Mouse (Mus musculus) forelimb bud, embryonic 11.5 days (tissue): ENCODE measurements around the gene Slc16a13.
A peak's percentile ranks its signal among the peaks of the same experiment; 100 is the strongest.

Source experiments
- DNase-seq: peaks from one replicate; pipeline ENCODE4 v3.0.0-alpha.2; 2012; ENCODE audit warnings: low read depth, low spot score

The Slc16a13 gene

GRCm38 (mm10) chr11:70232546-70232945 is 11.7 kb upstream of the Slc16a13 start:
- DNase-seq: peak; percentile 82

GRCm38 (mm10) chr11:70230239-70230727 is 9.4 kb upstream of the Slc16a13 start:
- DNase-seq: peak; percentile 86

- DNase-seq: no peak
Observed at GRCm38 (mm10) chr11:70229260-70230010, 8.6 kb upstream of the Slc16a13 start, which contains the start of gene Bcl6b. Gene Bcl6b (minus strand): TSS chr11:70229798.

GRCm38 (mm10) chr11:70228828-70229227 is 8.0 kb upstream of the Slc16a13 start:
- DNase-seq: peak; percentile 83

GRCm38 (mm10) chr11:70227661-70228245 is 6.9 kb upstream of the Slc16a13 start:
- no peak for DNase-seq

- DNase-seq: no peak
Observed at GRCm38 (mm10) chr11:70227126-70227525, 6.3 kb upstream of the Slc16a13 start.

- DNase-seq: no peak
Observed at GRCm38 (mm10) chr11:70226602-70226890, 5.7 kb upstream of the Slc16a13 start.

GRCm38 (mm10) chr11:70225798-70226601 is 5.1 kb upstream of the Slc16a13 start:
- DNase-seq: no peak

GRCm38 (mm10) chr11:70223724-70224123 is 2.9 kb upstream of the Slc16a13 start:
- DNase-seq: no peak

GRCm38 (mm10) chr11:70221603-70222500 is 988 bp upstream of the Slc16a13 start:
- DNase-seq: no peak

- no peak for DNase-seq
Observed at GRCm38 (mm10) chr11:70220323-70220722, 541 bp downstream of the Slc16a13 start.

GRCm38 (mm10) chr11:70219873-70220272 is 991 bp downstream of the Slc16a13 start:
- DNase-seq: no peak

- no peak for DNase-seq
Observed at GRCm38 (mm10) chr11:70218741-70219470, 2.0 kb downstream of the Slc16a13 start.

GRCm38 (mm10) chr11:70218039-70218438 is 2.8 kb downstream of the Slc16a13 start:
- no peak for DNase-seq

GRCm38 (mm10) chr11:70216103-70216502 is 4.8 kb downstream of the Slc16a13 start:
- DNase-seq: no peak

- no peak for DNase-seq
Observed at GRCm38 (mm10) chr11:70215301-70215700, 5.6 kb downstream of the Slc16a13 start.

GRCm38 (mm10) chr11:70214856-70215209 is 6.0 kb downstream of the Slc16a13 start:
- DNase-seq: no peak

- no peak for DNase-seq
Observed at GRCm38 (mm10) chr11:70214191-70214855, 6.5 kb downstream of the Slc16a13 start.

- DNase-seq: no peak
Observed at GRCm38 (mm10) chr11:70213736-70214135, 7.1 kb downstream of the Slc16a13 start.

- peak; percentile 63 for DNase-seq
Observed at GRCm38 (mm10) chr11:70212896-70213295, 8.0 kb downstream of the Slc16a13 start.
